Mouse (Mus musculus) adrenal gland (tissue): ENCODE data around the gene Serpina6.
"Not testable (repeated sequence)": the region's sequence is repeated elsewhere in the genome, so short reads cannot be mapped to it uniquely, and the experiment has no call there.

Experiments used
- intact Hi-C: fragments of 180-260 bp; cut with DNase I; formaldehyde crosslinking; loops from one replicate; pipeline ENCODE4 v1.15.1; 2025
- long read RNA-seq, 2 experiments: library from polyadenylated mRNA; unstranded; transcript quantifications; one replicate each; pipeline ENCODE4 v2.0.0; 2020; ENCODE audit warnings: borderline replicate concordance in 1 of 2; ENCODE audit not compliant: insufficient replicate concordance in 1 of 2

Serpina6 gene
- long read RNA-seq, experiment 1: 0 reads
- long read RNA-seq, experiment 2, transcript Serpina6-201 (5 exons, 1,605 nt): major isoform, 7 of 8 reads
- long read RNA-seq, experiment 2, partial matches to known transcripts: 0 of 8 reads
- long read RNA-seq, experiment 2, other reads (novel, unspliced or antisense): 1 of 8 reads

DNA sequence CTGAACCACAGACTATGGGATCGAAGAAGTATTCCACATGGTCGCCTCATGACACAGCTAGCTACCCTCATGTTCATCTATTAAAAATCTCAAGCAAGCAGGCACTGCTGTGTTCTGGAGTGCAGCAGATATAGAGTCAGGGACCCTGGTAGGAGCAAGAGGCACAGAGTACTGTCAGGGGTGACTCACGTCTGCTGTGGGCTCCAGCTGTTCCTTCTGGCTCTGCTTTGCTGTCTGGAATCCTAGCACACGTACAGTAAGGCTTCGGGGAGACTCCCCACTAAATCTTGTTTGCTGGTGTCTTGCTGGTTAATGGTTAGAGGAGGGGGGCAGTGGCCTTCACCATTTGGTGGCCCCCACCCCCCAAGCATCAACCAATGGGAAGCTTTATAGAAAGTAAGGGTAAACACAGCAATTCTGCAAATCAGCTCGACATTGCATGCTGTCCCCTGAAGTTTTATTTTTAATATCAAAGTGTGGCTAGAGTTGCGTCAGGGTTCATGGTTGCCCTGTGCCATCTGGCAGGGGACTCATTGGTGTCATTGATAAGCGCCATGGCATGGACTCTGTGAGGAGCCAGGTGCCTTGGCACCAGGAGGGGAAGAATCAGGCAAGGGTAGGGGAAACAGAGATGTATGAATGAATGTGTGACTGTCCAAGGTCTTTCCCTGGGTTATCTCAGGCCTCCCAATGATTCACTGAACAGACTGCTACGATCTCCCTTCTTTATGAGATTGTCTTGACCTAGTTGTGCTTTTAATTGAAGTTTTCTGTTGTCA, at the start of gene Serpina6:
Gene Serpina6 (minus strand): TSS at position 365 of the 779 bp plus-strand sequence.
- intact Hi-C loops: no loop called here

DNA sequence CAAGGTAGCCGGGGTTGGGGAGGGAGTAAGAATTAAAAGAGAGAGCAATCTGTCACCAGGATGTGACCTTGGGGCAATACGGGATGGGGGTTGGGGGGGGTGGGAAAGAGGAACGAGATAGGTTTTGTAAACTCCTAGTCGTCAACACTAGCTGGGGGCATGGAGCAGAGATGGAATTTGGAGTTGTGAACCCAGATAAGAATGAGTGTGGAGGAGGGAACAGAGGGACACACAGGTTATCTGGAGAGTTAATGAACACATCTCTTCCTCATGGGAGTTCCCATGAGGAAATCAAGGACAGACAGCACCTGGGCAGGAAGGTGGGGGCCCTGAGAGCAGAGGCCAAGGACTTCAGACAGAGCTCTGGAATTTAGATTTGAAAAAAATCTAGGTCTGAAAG, 49.1 kb upstream of the Serpina6 start:
- intact Hi-C loops: no loop called here

GRCm38 (mm10) chr12:103705547-103705946, 48.5 kb upstream of the Serpina6 start:
- intact Hi-C loops: no loop called here

- intact Hi-C loops: no loop called here
Measured at GRCm38 (mm10) chr12:103700144-103700750, 43.2 kb upstream of the Serpina6 start.

- intact Hi-C loops: no loop called here
Measured at GRCm38 (mm10) chr12:103695429-103695828, 38.4 kb upstream of the Serpina6 start, which contains the start of gene Serpina1f. TSS of gene Serpina1f (minus strand) at chr12:103695529.

DNA sequence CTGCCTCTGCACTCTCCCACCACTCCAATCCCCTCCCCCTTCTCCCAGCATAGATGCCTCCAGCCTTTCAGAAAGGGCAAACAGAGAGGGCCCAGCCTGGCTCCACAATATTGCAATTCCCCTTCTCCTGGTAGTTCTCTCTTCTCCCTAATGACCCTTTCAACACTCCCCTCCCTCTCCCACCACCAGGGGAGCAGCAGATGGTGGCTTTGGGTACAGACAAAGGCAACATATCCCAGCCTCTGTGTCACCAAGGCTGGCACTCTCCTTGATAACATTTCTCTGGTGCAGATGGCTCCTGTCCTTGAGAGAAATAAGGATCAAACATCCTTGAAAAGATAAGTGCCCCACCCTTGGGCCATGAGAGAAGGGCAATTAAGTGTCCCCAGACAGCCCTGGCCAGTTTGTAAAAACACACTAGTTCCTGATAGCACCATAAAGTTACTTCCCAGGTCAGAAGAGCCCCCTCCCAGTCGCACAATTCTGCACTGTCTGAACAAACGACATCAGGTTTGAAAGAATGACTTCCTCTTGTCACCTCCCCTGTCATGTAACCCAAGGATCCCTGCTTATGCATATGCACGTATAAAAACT, 31.3 kb upstream of the Serpina6 start:
- intact Hi-C loops: no loop called here

- intact Hi-C loops: no loop called here
Measured at GRCm38 (mm10) chr12:103687021-103687420, 30.0 kb upstream of the Serpina6 start.

DNA sequence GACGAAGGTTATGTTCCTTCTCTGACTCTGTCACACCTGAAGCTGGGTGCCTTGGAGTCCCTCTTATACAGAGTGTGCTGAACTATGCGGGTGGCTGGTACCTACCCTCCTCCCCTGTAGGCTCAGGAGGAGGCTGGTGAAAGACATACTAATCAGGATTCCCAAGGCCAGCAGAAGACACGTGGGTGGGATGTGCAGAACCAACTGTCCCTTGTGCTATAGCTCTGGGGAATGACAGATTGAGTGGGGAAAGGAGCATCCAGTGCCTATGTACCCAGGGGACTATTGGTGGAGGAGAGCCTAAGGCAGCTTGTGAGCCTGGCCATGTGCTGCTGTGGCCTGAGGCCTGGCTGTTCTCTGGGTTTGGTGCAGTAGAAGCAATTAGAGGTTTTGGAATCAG, 29.0 kb upstream of the Serpina6 start:
- intact Hi-C loops: no loop called here

DNA sequence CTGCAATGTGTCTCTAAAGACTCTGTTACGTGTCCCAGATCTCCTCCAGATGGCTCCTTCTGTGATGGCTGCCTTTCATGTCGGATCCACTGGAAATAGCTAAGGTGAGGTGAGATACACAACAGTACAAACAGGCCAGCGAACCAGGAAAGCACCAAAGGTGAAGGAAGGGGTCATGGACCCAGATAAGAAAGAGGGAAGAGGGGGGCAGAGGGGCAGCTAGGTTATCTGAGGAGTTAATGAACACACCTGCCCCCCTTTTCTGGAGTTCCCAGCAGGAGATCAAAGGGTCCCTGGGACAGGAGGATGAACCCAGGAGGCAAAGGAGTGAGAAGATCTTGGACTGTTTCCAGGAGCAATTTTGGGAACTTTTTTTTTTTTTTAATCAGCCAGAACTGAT, 28.4 kb upstream of the Serpina6 start:
- intact Hi-C loops: no loop called here

- intact Hi-C loops: no loop called here
Measured at GRCm38 (mm10) chr12:103683775-103684174, 26.8 kb upstream of the Serpina6 start.

DNA sequence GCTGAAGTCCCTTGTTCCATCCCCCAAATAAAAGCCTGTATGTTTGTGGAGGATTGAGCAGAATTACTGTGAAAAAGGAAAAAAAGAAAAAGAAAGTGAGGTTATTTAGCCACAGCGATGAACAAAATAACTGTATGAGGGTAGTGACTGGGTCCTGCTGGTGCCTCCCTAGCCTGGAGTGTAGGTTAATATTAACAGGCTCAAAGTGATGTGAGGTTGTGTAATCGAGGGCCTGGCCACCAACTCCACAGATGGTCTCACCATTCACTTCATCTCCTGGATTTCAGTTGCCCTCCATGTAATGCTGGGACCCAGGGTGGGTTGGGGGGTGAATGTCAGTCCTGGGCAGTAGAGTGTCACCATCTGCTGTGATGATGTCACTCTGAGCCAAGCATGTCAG, 24.7 kb upstream of the Serpina6 start:
- intact Hi-C loops: no loop called here

DNA sequence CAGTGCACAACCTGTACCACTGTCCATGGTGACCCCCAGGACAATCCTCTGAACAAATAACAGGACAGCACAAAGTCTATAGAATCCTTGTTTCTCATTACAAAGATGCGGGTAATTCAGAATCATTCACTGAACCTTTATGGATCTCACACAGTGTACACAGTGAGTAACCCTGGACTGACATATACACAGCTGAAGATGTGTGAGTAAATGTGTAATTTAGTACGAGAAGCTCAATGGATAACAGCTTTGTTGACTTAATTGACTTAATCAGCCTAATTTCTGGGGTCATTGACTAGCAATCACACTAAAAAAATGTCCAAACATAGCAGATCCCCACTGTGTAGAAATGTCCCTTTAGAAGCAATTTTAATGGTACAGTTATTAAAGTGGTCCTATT, 24.2 kb upstream of the Serpina6 start:
- intact Hi-C loops: no loop called here

DNA sequence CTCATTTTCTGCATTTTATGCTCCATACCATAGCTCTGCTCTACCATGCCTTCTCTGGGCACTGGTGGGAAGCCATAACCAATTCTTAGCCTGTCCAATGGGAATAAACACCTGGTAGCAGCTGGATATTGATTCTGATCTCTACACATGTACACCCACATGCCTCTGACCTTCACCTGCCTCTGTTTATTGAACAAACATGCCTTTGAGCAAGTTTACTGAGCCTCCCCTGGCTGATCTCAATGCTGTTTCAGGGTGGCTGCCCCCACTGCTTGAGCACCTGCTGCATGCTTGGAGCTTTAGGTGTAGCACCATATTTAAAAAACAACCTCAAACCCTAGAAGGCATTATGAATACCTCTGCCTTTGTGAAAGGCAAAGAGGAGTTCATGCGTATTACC, 22.8 kb upstream of the Serpina6 start:
- intact Hi-C loops: not testable (repeated sequence)

GRCm38 (mm10) chr12:103676039-103676438, 19.0 kb upstream of the Serpina6 start, which contains the start of gene Serpina16:
TSS of gene Serpina16 (minus strand) at chr12:103676139.
- intact Hi-C loops: no loop called here

DNA sequence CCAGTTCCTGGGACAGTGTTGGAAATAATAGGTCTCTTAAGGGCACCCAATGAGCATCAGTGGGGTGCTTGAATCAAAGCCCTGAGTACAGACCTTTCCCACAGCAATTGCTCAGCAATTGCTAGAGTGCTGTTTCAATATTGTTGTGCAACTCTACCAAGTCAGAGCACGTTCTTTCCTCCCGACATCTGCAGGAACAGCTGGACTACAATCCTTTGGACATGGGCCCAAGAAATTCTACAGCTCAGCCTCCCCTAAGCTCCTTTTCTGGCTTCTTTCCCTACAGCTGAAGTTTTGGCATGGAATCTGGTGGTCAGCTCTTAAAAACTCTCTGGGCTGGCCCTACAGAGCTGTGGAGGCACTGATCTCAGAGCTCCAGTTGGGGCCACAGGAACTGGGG, 16.2 kb upstream of the Serpina6 start:
- intact Hi-C loops: no loop called here

DNA sequence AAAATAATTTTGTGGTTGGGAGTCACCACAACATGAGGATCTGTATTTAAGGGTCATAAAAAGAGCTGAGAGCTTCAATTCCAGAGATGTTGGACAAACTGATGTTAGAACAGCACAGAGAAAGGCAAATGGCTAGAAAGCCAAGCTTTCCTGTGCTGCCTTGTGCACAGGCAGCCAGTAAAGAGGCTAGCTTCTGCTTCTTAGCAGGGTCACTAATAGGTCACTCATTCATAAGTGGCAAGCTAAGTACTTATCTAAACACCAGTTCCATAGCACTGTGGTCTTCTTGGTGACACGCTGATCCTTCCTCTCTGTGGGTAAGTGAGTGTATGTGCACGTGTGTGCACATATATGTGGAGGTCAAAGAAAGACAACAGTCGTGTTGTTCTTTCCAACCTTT, 14.5 kb upstream of the Serpina6 start:
- intact Hi-C loops: no loop called here

- intact Hi-C loops: no loop called here
Measured at GRCm38 (mm10) chr12:103670964-103671363, 14.0 kb upstream of the Serpina6 start.

DNA sequence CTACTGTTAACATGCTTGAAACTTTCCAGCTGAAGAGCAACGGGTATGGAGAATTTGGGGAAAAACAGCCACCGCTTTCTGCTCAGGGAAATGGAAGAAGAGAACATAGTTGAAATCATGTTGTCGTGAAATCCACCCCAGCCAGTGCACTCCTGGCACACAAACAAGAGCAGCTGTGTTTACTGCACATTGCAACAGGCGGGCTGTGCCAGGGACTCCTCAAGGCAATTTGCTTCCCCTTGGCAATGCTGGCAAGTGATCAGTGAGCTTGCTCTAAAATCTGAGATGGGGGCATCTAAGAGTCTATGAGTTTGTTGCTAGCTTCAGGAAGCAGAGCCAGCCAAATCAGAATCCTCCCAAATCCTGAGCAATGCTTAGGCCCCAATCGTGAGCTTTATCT, 13.3 kb upstream of the Serpina6 start:
- intact Hi-C loops: no loop called here

DNA sequence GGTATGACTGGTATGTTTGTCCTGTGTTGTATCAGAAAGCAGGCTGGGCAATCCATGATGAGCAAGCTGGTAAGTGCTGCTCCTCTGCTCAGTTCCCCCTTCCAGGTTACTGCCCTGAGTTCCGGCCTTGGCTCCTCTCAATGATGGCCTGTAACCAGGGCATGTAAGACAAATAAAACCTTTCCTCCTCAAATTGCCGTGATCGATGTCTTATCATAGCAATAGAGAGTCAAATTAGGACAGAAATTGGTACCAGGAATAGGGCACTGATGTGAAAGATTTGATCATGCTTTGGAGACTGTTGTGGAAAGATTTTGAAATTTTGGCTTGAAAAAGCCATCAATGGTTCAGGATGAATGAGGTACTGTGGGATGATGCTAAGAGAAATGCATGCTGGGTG, 8.3 kb upstream of the Serpina6 start:
- intact Hi-C loops: no loop called here

GRCm38 (mm10) chr12:103662053-103662452, 5.0 kb upstream of the Serpina6 start:
- intact Hi-C loops: not testable (repeated sequence)

- intact Hi-C loops: no loop called here
Measured at GRCm38 (mm10) chr12:103660076-103660475, 3.1 kb upstream of the Serpina6 start.

- intact Hi-C loops: no loop called here
Measured at GRCm38 (mm10) chr12:103659171-103659570, 2.2 kb upstream of the Serpina6 start.
